Mouse (Mus musculus): ENCODE results near the gene 5830473C10Rik. TPM values are rescaled to one million over a fixed set of nuclear protein-coding genes. Genes with fewer than 3 reads are reported as not detected.
A peak's percentile ranks its signal among the peaks of the same experiment; 100 is the strongest.

5830473C10Rik gene
- polyA plus RNA-seq, 1 experiment from 2014 or later: not detected

GRCm38 (mm10) chr5:90627423-90627822 is 66.5 kb downstream of the 5830473C10Rik start:
- no peaks in the 10 kb centered on the region for H3K9me3 ChIP-seq (ENCODE audit: control insufficient read depth, low read length)
- DNase-seq (ENCODE audit: low spot score): no peak
- H3K4me3 ChIP-seq (ENCODE audit: low read depth, low read length): no peak overlapping the region
- no peak overlapping the region for H3K27ac ChIP-seq (ENCODE audit: low read depth, low read length)
- H3K36me3 ChIP-seq (ENCODE audit: control insufficient read depth, insufficient read depth, low read length): no peaks in the 10 kb centered on the region
- H3K9ac ChIP-seq (ENCODE audit: low read length): no peak overlapping the region
- WGBS: 93% methylated on average over 4 of the region's 4 CpGs
- H3K4me2 ChIP-seq (ENCODE audit: low read depth, low read length, severe bottlenecking): no peak overlapping the region
- H3K4me1 ChIP-seq (replicated peaks; ENCODE audit: control insufficient read depth, insufficient read depth, low read length): no peaks in the 10 kb centered on the region
- H3K27me3 ChIP-seq (ENCODE audit: control insufficient read depth, insufficient read depth, low read length): no peaks in the 10 kb centered on the region
- ATAC-seq (replicated peaks; ENCODE audit: low FRiP score): no peak

GRCm38 (mm10) chr5:90628011-90628410 is 67.1 kb downstream of the 5830473C10Rik start:
- Histone ChIP-seq H3K9me3 (ENCODE audit: control insufficient read depth, low read length) (no peaks in the 10 kb centered on the region), H3K4me2 (ENCODE audit: low read depth, low read length, severe bottlenecking) (no peak overlapping the region), H3K27me3 (ENCODE audit: control insufficient read depth, insufficient read depth, low read length) (no peaks in the 10 kb centered on the region), H3K36me3 (ENCODE audit: control insufficient read depth, insufficient read depth, low read length) (no peaks in the 10 kb centered on the region), H3K4me1 (replicated peaks; ENCODE audit: control insufficient read depth, insufficient read depth, low read length) (no peaks in the 10 kb centered on the region), H3K9ac (ENCODE audit: low read length) (no peak overlapping the region), H3K4me3 (ENCODE audit: low read depth, low read length) (no peak overlapping the region), H3K27ac (ENCODE audit: low read depth, low read length) (no peak overlapping the region)
- no peak for DNase-seq (ENCODE audit: low spot score)
- WGBS: 81% methylated on average over 3 of the region's 3 CpGs
- ATAC-seq (replicated peaks; ENCODE audit: low FRiP score): no peak

- no peak overlapping the region for H3K9ac ChIP-seq (ENCODE audit: low read length)
- H3K4me2 ChIP-seq (ENCODE audit: low read depth, low read length, severe bottlenecking): no peak overlapping the region
- no peaks in the 10 kb centered on the region for H3K9me3 ChIP-seq (ENCODE audit: control insufficient read depth, low read length)
- 87% methylated on average over 1 of the region's 1 CpGs for WGBS
- no peak overlapping the region for H3K4me3 ChIP-seq (ENCODE audit: low read depth, low read length)
- H3K27me3 ChIP-seq (ENCODE audit: control insufficient read depth, insufficient read depth, low read length): no peaks in the 10 kb centered on the region
- H3K27ac ChIP-seq (ENCODE audit: low read depth, low read length): no peak overlapping the region
- DNase-seq (ENCODE audit: low spot score) (no peak), ATAC-seq (replicated peaks; ENCODE audit: low FRiP score) (no peak)
- H3K36me3 ChIP-seq (ENCODE audit: control insufficient read depth, insufficient read depth, low read length): no peaks in the 10 kb centered on the region
- no peaks in the 10 kb centered on the region for H3K4me1 ChIP-seq (replicated peaks; ENCODE audit: control insufficient read depth, insufficient read depth, low read length)
Measured at GRCm38 (mm10) chr5:90628530-90628929, 67.6 kb downstream of the 5830473C10Rik start.

GRCm38 (mm10) chr5:90634885-90635284 is 74.0 kb downstream of the 5830473C10Rik start:
- DNase-seq (ENCODE audit: low spot score) (no peak), ATAC-seq (replicated peaks; ENCODE audit: low FRiP score) (no peak)
- H3K9ac ChIP-seq (ENCODE audit: low read length): no peak overlapping the region
- no peaks in the 10 kb centered on the region for H3K36me3 ChIP-seq (ENCODE audit: control insufficient read depth, insufficient read depth, low read length)
- no peak overlapping the region for H3K4me2 ChIP-seq (ENCODE audit: low read depth, low read length, severe bottlenecking)
- H3K4me1 ChIP-seq (replicated peaks; ENCODE audit: control insufficient read depth, insufficient read depth, low read length): no peaks in the 10 kb centered on the region; the same call in 1 of the 2 replicates
- H3K27ac ChIP-seq (ENCODE audit: low read depth, low read length): no peak overlapping the region
- H3K27me3 ChIP-seq (ENCODE audit: control insufficient read depth, insufficient read depth, low read length): no peaks in the 10 kb centered on the region; the same call in 1 of the 2 replicates
- whole genome bisulfite sequencing: 88% methylated on average over 7 of the region's 7 CpGs
- H3K9me3 ChIP-seq (ENCODE audit: control insufficient read depth, low read length): no peaks in the 10 kb centered on the region
- H3K4me3 ChIP-seq (ENCODE audit: low read depth, low read length): no peak overlapping the region

- H3K27ac ChIP-seq (ENCODE audit: low read depth, low read length): no peak within 1 kb of the TSS
- 11% methylated on average over 26 of the region's 26 CpGs for WGBS
- ATAC-seq (replicated peaks; ENCODE audit: low FRiP score) (peak; percentile 69), DNase-seq (ENCODE audit: low spot score) (peak; percentile 55)
- H3K9me3 ChIP-seq (ENCODE audit: control insufficient read depth, low read length): no peaks in the 10 kb centered on the region
- peak within 1 kb of the TSS; percentile 73 for H3K4me2 ChIP-seq (ENCODE audit: low read depth, low read length, severe bottlenecking)
- no peaks in the 10 kb centered on the region for H3K36me3 ChIP-seq (ENCODE audit: control insufficient read depth, insufficient read depth, low read length)
- H3K27me3 ChIP-seq (ENCODE audit: control insufficient read depth, insufficient read depth, low read length): no peaks in the 10 kb centered on the region; the same call in 1 of the 2 replicates
- peaks cover 5% of the 10 kb centered on the region; the same call in 1 of the 2 replicates for H3K4me1 ChIP-seq (replicated peaks; ENCODE audit: control insufficient read depth, insufficient read depth, low read length)
- peak within 1 kb of the TSS; percentile 30 for H3K4me3 ChIP-seq (ENCODE audit: low read depth, low read length)
- H3K9ac ChIP-seq (ENCODE audit: low read length): no peak within 1 kb of the TSS
Measured at GRCm38 (mm10) chr5:90640286-90641217, 79.6 kb downstream of the 5830473C10Rik start, which contains the start of gene Rassf6. Rassf6 (minus strand) TSS chr5:90640657.

GRCm38 (mm10) chr5:90641218-90641610 is 80.3 kb downstream of the 5830473C10Rik start:
- peaks cover 5% of the 10 kb centered on the region; the same call in 1 of the 2 replicates for H3K4me1 ChIP-seq (replicated peaks; ENCODE audit: control insufficient read depth, insufficient read depth, low read length)
- no peak overlapping the region for H3K4me3 ChIP-seq (ENCODE audit: low read depth, low read length)
- no peak for DNase-seq (ENCODE audit: low spot score)
- no peaks in the 10 kb centered on the region for H3K36me3 ChIP-seq (ENCODE audit: control insufficient read depth, insufficient read depth, low read length)
- 78% methylated on average over 10 of the region's 10 CpGs for WGBS
- H3K27ac ChIP-seq (ENCODE audit: low read depth, low read length): no peak overlapping the region
- no peak for ATAC-seq (replicated peaks; ENCODE audit: low FRiP score)
- H3K27me3 ChIP-seq (ENCODE audit: control insufficient read depth, insufficient read depth, low read length): no peaks in the 10 kb centered on the region; the same call in 1 of the 2 replicates
- no peak overlapping the region for H3K9ac ChIP-seq (ENCODE audit: low read length)
- H3K9me3 ChIP-seq (ENCODE audit: control insufficient read depth, low read length): no peaks in the 10 kb centered on the region
- no peak overlapping the region for H3K4me2 ChIP-seq (ENCODE audit: low read depth, low read length, severe bottlenecking)

- no peak for DNase-seq (ENCODE audit: low spot score)
Measured at GRCm38 (mm10) chr5:90645579-90645978, 84.7 kb downstream of the 5830473C10Rik start.

GRCm38 (mm10) chr5:90646398-90646797 is 85.5 kb downstream of the 5830473C10Rik start:
- no peak for ATAC-seq (replicated peaks; ENCODE audit: low FRiP score)
- 91% methylated on average over 5 of the region's 5 CpGs for WGBS

More at GRCm38 (mm10) chr5:90645579-90645978, 84.7 kb downstream of the 5830473C10Rik start:
- ATAC-seq (replicated peaks; ENCODE audit: low FRiP score): no peak
- Histone ChIP-seq H3K9ac (ENCODE audit: low read length) (no peak overlapping the region), H3K4me1 (replicated peaks; ENCODE audit: control insufficient read depth, insufficient read depth, low read length) (no peaks in the 10 kb centered on the region; the same call in 1 of the 2 replicates), H3K27ac (ENCODE audit: low read depth, low read length) (no peak overlapping the region), H3K9me3 (ENCODE audit: control insufficient read depth, low read length) (no peaks in the 10 kb centered on the region), H3K4me2 (ENCODE audit: low read depth, low read length, severe bottlenecking) (no peak overlapping the region), H3K27me3 (ENCODE audit: control insufficient read depth, insufficient read depth, low read length) (no peaks in the 10 kb centered on the region), H3K4me3 (ENCODE audit: low read depth, low read length) (no peak overlapping the region), H3K36me3 (ENCODE audit: control insufficient read depth, insufficient read depth, low read length) (no peaks in the 10 kb centered on the region)
- 73% methylated on average over 3 of the region's 3 CpGs for WGBS

More at GRCm38 (mm10) chr5:90646398-90646797, 85.5 kb downstream of the 5830473C10Rik start:
- DNase-seq (ENCODE audit: low spot score): no peak
- no peaks in the 10 kb centered on the region for H3K27me3 ChIP-seq (ENCODE audit: control insufficient read depth, insufficient read depth, low read length)
- no peak overlapping the region for H3K4me3 ChIP-seq (ENCODE audit: low read depth, low read length)
- no peaks in the 10 kb centered on the region for H3K9me3 ChIP-seq (ENCODE audit: control insufficient read depth, low read length)
- no peak overlapping the region for H3K4me2 ChIP-seq (ENCODE audit: low read depth, low read length, severe bottlenecking)
- no peak overlapping the region for H3K9ac ChIP-seq (ENCODE audit: low read length)
- no peaks in the 10 kb centered on the region for H3K4me1 ChIP-seq (replicated peaks; ENCODE audit: control insufficient read depth, insufficient read depth, low read length)
- no peak overlapping the region for H3K27ac ChIP-seq (ENCODE audit: low read depth, low read length)
- no peaks in the 10 kb centered on the region for H3K36me3 ChIP-seq (ENCODE audit: control insufficient read depth, insufficient read depth, low read length)
